Mouse (Mus musculus) thymus, postnatal 36 days (tissue): Measurements from ENCODE around the gene Pdcd11.

Experiments used
- DNase-seq, 2 experiments: peaks; one replicate each; pipeline ENCODE4 v3.0.0; 2022; ENCODE audit warnings: mixed read lengths in 2 of 2

The Pdcd11 gene

DNA sequence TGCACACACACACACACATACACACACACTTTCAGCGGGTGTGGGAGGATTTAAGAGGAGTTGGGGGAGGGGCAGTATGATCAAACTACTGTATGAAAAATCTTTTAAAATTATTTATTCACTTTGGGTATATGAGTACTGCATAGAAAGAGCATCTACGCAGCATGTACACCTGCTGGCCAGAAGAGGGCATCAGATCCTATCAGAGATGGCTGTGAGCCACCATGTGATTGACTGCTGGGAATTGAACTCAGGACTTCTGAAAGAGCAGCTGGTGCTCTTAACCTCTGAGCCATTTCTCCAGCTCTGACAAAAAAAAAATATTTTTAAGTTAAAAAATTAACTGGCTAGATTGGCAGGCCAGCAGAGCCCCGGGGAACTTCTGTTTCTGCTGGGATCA is 83.9 kb downstream of the Pdcd11 start:
- DNase-seq: no peak

DNA sequence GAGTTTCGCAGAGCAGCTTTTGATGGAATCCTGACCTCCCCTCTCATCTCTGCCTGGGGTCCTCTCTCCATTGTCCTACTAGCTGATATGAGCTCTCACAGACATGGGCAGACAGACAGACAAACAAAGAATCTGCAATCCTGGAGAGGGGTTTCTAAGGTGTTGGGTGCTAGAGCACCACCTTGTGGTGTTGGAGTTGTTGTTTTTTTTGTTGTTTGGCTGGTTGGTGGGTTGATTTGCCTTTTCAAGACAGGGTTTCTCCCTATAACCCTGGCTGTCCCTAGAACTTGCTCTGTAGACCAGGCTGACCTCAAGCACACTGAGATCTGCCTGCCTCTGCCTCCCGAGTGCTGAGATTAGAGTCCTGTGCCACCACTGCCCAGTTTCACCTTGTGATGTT is 84.9 kb downstream of the Pdcd11 start:
- no peak for DNase-seq

DNA sequence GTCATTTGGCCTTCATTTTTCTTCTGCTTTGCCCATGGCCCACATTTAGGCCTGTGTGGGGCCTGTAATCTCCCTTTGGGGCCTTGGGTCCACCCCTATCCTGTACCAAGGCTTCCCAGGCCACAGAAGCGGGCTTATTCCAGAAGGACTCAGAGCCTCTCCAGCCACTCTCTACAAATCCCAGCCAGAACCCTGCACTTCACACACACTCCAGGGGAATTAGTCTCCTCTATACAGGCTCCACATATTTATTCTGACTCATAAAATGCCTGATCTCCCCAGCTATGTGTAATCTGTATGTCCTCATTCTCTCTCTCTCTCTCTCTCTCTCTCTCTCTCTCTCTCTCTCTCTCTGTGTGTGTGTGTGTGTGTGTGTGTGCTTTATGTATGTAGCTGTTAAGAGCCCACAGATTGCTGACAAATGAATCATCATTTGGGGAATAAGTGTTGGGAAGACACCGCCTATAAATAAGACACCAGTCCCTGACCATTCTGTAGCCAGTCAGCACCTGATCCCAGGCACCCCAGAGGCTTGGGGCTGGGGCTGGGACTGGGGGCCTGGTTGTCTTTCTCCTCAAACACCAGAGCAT is 86.4 kb downstream of the Pdcd11 start:
- no peak for DNase-seq

DNA sequence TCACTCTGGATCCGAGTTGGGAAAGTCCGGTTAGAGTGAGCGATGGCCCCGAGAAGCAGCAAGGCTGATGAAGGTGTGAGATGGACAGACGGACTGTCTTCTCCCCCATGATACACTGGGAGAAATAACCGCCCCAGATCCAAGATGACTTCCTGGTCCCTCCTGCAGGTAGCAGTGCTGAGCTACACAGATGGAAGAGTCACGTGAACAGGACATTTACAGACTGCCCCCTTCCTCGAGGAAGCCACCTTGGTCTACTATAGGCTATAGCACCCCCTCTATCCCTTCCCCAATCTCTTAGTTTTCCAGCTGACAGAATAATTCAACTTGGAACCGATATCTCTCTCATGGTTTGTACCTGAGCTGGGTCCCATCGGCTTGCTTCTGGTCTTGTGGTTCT is 87.4 kb downstream of the Pdcd11 start:
- no peak for DNase-seq

DNA sequence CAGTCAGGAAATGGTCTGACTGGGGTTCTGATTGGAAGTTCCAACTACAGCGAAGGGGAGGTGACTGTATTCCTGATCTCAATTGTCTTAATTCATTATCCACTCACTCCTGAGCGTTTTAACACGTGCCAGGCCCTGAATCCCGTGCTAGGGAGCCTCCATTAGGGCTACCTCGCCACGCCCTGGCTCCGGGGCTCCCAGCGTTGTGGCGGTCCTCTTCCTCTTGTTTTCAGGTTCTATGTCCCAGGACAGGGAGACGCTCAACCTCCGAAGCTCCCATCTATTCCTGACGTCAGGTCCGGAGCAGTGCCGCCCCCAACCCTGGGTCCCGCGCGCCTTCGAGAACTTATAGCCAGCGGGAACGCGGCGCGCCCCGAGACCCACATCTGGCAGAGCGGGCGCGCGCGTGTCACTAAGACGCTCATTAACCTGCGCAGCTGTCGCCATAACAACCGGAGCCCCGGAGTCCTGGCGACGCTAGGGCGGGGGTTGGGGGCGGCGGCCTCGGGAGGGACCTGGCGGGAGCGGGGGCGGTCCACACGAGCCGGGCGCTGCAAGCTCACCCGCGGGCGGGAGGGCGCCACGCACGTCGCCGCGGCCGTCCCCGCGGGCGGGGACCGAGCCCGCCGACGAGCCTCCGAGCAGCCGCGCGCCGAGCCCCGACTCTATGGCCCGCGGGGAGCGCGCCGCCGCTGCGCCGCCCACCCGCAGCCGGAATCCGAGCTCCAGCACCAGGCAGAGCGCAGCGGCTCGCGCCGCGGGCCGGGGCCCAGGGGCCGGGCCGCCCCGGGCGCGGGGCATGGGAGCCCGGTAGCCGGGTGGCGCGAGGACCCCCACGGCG is 88.1 kb downstream of the Pdcd11 start, which contains the start of gene Neurl1a:
Gene Neurl1a (plus strand): TSS at position 390 of the 841 bp plus-strand sequence.
- peak; percentile 11 to 27 for DNase-seq

DNA sequence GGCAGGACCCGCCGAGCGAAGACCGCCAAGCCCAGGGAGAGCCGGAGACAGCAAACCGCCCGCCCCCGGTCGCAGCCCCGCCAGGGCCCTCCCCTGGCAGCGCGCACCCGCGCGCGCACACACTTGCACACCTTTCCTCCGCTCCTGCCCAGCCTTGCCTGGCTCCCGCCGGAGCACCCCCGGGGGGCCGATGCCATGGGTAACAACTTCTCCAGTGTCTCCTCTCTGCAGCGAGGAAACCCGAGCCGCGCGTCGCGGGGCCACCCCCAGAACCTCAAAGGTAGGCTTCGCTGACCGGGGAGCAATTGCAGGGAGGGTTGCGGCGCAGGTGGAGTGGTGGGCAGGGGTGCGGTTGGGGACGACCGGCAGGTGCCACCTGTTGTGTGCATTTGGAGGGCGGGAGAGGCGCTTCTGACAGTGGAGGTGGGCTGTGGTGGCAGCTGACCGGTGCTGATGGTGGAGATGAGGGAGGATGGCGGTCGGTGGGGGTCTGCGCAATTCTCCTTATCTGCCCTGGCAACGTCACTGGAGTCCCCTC is 88.8 kb downstream of the Pdcd11 start:
- peak in 1 of 2 experiments; percentile 8 for DNase-seq

DNA sequence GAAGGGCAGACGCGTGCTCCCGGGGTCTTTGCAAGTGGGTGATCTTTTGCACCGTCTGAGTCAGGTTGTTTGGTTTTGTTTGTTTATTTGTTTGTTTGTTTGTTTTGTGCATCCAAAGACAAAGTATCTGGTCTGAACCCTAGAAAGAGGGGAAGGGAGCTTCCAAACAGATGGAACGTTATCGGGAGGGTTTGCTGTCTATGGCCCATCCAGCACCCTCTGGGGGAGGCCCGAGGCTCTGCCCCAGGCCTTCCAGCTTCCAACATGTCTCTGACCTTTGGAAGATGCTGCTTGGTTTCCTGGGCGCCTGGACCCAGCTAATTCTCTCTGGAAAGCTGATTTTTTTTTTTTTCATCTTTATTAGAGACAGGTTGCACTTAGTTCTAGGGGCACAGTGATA is 89.4 kb downstream of the Pdcd11 start:
- DNase-seq: no peak
